Mouse (Mus musculus) gastrocnemius, postnatal 14 days (tissue): ENCODE results near the gene Panx2. TPM values are rescaled to one million over a fixed set of nuclear protein-coding genes. Genes with fewer than 3 reads are reported as not detected.

Source experiments
- DNase-seq: peaks from one replicate; pipeline ENCODE4 v3.0.0; 2021; ENCODE audit warnings: mixed read lengths
- intact Hi-C: fragments of 180-260 bp; cut with DNase I; formaldehyde crosslinking; loops from one replicate; pipeline ENCODE4 v1.15.1; 2025; ENCODE audit warnings: low total_unique reads
- total RNA-seq, 2 experiments: library from RNA; stranded (reverse); gene quantifications; 2 replicates each; pipeline ENCODE4 v1.2.3; 2021

Gene Panx2
- total RNA-seq, 2 experiments from 2014 or later: 0.27 TPM; not detected in 1

DNA sequence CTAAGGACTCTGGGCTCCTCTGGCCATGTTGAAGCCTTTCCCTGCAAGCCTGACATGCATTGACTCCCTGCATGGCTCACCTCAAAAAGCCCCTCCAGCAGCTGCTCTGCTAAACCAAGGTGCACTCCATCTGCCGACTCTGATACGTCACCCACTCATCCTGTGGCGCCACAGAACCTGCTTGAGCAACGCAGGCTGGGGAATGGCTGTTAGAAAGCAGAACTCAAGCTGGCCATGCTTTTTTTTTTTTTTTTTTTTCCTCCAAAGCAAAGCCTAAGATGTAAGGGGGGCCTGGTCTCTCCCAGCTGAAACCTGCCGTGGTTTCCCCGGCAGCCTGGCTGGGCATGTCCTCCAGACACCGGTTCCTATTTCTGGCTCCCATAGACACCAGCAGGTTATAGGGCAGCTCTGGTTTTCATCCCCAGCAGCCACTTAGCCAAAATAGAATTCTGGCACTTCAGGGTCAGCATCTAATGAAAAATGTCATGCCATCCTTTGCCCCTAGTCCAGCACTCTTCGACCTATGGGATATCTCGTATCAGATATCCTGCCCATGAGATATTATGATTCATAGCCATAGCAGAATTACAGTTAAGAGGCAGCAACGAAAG lies 14.6 kb downstream of the Panx2 start:
- DNase-seq: no peak
- intact Hi-C loops: no loop called here

DNA sequence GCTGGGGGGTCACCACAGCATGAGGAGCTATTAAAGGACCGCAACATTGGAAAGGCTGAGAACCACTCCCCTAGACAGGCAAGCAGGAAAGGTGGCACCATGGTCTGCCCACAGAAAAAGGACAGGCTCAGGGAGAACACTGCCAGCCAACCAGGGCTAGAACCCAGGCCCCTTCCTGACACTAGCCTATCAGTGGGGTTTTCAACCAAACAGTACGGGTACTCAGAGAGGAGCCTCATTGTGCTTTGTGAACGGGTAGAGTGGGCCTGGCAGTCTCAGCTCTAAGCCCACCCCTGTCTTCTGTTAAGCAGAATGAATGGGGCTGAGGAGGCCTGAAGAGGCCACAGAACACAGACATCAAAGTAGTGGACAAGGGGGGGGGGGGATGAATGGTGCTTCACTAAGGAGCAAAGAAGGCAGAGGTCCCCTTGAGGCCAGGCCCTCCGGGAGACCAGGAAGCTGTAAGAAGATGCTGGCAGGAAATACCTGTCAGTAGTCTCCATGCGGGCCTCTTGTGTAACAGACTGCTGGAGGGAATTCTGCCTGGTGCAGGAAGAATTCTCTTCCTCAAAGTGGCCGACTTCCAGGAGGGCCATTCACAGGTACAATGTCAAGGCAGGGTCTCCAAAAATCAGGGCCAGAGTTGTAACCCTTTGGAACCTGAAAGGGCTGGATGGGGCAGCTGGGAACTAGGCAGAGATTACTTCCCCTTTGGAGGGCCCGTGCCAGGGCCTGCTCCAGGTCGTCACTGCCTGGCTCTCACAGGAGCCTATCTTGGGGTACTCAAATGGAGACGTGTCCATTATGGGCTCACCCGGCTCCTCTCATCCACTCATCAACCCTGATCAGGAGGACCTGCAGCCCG lies 15.3 kb downstream of the Panx2 start, which contains the start of gene Trabd:
Gene Trabd, plus strand, starts transcription at position 512 of the 865 bp plus-strand sequence.
- DNase-seq: no peak
- intact Hi-C loops: no loop called here

DNA sequence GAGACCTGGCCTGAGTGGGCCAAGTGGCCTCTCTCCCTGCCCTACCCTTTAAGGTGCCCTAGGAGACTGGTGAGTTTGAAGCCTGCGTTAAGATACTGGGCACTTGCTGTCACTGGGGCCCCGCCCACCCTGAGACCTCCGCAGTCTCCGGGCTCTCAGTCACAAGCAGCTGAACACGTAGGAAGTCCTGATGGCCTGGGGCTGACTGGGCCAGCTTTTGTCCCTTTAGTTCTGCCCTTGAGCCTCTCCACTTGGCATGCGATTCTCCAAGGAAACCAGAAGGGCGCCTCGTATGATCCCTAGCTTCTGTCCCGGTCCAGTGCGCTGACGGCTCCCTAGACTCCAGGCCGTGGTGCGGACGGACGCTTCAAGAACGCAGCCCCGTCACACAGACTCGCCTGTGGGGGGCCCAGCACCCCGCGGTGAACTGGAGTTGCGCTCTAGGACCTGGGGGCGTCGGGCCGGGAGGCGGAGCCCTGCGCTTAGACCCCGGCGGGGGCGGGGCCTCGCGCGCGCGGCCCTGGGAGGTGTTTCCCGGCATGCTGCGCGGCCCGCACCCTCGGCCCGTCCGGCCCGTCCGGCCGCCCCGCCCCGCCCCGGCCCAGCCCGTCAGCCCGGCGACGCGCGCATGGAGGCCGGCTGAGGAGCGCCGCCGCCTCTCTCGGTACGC lies 16.1 kb downstream of the Panx2 start:
- DNase-seq: peak; percentile 93
- intact Hi-C loops: no loop called here

DNA sequence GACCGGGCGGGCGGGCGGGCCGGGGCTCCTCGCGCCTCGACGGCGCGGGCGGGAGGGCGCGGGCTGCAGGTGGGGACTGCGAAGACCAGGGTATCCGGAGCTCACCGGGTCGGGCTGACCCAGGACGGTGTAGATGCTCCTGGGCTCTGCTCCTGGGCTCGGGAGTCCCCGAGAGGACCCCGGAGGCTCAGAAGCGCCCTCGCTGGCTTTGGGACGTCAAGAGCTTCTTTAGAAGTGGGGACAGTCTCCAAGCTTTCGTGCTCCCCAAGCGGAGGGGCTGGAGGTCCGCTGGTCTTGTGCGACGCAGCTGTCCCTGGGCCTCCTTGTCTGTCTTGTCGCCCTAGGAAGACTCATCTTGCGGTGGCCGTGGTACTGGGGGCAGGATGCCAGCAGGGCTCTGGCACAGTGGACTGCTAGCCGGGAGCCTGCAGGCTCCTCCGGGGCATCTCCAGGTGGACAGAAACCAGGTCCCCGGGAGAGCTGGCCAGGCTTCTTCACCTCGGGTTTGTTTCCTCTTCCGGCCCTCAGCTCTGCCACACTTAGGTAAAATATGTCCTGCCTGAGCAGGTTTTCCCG lies 16.7 kb downstream of the Panx2 start:
- intact Hi-C loops: no loop called here
- DNase-seq: peak; percentile 69

DNA sequence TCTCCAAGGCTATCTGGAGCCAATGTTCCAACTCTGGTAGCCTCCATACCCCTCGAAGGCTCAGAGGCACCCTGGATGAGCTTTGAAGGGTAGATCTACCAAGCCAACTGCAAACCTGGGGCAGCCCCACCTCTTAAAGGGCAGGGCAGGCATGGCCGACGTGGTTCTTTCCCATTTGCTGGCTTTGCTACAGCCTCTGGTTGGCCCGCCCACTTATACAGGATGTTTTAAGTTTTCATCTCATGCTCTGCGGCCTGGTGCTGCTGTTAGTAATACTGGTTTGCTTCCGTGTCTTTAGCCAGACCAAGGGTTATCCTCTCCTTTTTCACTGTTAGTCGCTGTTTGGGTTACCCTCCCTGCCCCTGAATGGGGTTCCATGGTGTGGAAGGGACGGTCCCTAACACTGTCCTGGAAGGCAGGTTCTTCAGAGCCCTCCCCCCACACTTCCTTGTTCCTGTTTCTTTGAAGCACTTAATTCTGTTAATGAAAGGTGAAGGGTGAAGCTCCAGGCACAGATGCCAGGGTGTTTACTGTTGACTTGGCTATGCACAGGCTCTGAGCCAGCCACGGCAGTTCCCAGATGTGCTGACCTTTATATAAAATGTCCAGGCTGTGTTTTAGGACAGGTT lies 18.8 kb downstream of the Panx2 start:
- no peak for DNase-seq
- intact Hi-C loops: no loop called here

DNA sequence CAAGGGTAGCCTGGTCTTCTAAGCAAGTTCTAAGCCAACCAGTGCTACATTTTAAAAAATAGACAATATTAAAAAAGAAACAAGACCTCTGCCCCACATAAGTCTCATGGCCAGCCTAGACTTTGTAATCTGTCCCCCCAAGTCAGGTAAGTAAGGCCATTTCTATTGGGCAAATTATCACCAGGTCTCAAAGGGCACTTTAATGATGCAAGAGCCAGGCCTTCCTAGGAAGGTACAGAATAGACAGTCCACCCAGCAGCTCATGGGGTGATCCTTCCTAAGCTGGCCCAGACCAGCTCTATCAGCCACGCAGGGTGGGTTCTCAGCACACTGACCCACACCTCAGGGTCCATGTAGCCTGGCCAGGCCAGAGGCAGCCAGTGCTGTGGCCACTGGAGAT lies 24.4 kb downstream of the Panx2 start:
- intact Hi-C loops: no loop called here
- DNase-seq: no peak

DNA sequence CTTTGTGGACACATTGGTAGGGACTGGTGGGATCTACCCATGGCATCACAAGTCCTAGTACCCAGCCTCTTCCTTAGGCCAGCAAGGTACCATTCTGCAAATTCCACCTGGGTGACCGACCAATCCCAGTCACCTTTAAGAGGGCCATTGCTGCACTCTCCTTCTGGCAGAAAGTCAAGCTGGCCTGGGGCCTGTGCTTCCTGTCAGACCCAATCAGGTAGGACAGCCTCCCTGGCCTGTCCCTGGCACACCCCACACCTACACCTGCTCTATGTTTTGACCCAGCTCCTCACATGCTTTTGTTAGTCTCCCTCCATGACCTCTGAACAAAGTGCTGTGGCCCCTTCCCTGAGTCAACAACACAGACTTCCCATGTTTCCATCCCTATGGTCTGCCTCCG lies 25.3 kb downstream of the Panx2 start:
- no peak for DNase-seq
- intact Hi-C loops: no loop called here

DNA sequence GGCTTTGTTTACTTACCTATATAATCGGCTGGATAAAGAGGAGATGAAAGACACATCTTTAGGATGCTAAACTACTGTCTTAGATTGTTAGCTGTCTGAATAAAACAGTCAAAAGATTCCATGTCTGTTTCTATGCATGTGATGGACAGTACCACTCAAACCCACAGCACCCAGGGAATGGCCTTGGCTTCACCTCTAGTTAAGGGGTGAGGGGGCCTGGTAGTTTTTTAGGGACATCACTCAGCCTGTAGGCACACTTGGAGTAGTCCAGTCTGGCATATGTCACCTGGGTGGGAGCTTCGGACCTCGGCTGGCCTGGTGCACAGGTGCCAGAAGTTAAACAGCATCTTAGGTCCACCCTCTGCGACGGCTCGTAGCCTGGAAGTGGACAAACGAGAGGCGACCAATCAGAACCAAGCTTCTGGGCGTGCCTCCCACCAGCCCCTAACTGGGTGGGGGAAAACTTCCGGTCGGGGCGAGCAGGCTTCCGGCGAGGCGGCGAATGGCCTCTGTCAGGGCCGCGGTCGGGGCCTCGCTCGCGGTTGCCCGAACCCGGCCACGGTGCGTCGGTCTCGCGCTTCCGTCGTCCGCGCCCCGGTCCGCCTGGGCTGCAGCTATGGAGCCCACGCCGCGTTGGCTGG lies 29.2 kb downstream of the Panx2 start, which contains the start of gene Selenoo:
Gene Selenoo, plus strand, starts transcription at position 478 of the 641 bp plus-strand sequence.
- DNase-seq: peak; percentile 93
- intact Hi-C loops: no loop called here

DNA sequence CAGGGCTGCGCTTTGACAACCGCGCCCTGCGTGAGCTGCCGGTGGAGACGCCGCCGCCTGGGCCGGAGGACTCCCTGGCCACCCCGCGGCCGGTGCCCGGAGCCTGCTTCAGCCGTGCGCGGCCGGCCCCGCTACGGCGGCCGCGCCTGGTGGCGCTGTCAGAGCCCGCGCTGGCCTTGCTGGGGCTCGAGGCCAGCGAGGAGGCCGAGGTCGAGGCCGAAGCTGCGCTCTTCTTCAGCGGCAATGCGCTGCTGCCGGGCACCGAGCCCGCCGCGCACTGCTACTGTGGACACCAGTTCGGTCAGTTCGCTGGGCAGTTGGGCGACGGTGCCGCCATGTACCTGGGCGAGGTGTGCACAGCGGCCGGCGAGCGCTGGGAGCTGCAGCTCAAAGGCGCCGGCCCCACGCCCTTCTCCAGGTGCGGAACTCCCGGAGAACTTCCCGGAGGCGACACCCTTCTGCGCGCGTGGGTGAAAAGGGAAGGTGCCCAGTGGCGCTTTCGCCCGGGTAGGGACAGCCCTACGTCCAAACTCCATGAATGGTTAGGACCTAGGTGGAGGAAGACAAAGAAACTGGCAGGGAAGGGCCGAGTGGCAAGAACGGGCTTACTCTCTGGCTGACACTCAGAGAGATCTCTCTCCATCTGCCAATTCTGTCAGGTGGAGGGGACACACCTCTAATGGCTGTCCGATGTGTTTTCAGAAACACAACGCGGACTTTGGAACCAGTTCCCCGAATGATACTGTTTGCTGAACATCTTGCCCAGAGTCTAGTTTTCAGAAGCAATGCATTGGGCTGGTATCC lies 29.9 kb downstream of the Panx2 start:
- DNase-seq: peak; percentile 39
- intact Hi-C loops: no loop called here

DNA sequence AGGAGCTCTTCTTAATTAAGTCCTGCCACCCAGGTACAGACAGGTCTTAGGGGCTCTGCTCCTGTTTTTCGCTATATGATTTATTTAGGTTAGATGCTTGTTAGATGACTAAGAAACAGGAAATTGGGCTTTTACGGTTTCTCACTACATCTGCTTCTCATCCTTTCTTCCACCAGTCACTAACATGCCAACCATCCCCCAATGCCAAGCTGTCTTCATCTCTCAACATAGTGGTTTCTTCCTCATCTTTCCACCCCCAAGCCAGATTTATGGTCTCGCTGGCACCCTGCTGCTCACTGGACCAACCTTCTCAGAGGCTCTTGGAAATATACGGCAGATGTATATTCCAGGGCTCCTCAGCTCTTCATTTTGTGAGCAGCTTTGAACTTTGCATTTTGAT lies 31.1 kb downstream of the Panx2 start:
- intact Hi-C loops: no loop called here

DNA sequence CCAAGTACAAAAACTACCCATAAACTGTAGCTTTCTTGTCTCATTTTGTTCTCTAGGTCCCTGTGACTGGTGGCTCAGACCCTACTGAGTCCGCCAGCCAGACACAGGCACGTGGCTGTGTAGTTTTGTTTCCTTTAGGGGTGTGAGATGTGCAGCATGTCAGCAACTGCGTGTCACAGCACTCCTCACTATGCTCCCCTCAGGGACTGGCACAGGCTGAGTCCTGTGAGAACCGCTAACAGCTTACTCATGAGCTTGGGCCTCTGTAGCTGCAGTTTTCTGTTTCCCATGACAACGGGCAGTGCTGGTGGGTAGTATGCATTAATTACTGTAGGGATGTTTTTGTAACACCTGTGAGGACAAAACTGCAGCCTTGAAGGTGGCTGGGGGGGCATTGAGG lies 32.6 kb downstream of the Panx2 start:
- intact Hi-C loops: no loop called here
- no peak for DNase-seq

More for the DNA sequence above, 31.1 kb downstream of the Panx2 start:
- DNase-seq: no peak

DNA sequence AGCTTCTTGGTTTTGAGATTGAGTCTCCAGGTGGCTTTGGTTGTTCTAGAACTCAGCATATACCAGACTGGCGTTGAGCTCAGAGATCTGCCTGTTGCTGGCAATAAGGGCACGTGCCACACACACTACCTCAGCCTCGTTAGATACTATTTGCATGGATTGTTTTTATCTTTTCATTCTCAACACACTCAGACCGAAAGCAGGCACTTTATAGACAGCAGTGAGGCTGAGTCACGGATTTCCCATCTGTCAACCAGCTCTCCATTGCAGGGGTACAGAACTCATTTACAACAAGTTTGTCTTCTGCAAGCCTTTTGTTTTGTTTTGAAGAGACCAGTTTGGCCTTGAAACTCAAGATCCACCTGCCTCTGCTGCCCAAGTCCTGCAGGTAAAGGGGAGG lies 37.9 kb downstream of the Panx2 start:
- DNase-seq: no peak
- intact Hi-C loops: no loop called here

DNA sequence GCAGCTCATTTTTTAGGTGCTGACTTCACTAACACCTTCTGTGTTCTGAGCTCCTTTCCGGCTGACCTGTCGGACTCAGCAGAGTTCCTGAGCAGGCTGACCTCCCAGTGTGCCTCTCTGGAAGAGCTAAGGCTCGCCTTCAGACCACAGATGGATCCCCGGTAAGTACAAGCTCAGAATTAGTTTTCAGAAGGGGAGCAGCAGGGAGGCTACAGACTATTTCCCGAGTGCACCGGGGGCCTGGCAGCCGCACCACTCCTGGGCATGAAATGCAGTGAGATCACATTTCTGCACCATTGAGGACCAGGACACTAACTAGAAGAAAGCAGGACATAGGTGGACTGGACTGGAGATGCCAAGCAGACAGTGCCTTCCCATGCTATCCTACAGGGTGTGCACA lies 39.1 kb downstream of the Panx2 start:
- no peak for DNase-seq
- intact Hi-C loops: no loop called here

DNA sequence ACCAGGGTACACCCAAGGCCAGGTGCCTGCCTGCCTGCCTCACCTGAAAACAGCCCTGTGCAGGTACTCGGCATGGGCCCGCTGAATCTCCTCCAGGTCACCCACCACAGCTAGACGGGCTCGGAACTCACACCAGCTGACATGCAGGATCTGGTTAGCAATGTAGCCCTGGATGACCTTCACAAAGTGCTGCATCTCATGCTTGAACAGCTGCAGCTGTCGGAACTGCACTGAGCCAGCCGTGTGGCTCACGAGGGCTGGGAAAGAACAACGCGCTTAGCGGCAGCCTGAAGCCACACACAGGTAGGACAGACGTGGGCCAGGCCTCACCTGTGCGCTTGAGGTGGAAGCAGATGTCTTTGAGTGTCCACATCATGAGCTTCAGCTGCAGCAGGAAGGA lies 41.3 kb downstream of the Panx2 start:
- peak; percentile 32 for DNase-seq
- intact Hi-C loops: no loop called here

DNA sequence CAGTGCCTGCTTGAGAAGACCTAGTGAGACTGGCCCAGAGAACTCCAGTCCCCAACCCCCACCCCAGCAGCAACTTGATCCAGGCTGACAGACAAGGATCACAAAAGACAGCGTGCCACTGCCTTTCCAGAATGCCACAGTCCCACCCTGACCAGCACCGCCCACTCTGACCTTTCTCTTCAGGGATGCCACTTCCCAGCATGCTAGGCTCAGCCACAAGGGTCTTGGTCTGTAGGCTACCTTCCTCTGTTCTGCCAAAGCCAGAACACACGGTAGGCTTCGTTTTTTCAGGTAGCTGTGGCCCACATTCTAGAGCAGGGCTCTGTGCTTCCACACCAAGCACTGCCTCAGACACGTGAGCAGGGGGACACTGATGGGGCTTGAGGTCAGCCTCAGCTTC lies 43.1 kb downstream of the Panx2 start:
- DNase-seq: no peak
- intact Hi-C loops: no loop called here

DNA sequence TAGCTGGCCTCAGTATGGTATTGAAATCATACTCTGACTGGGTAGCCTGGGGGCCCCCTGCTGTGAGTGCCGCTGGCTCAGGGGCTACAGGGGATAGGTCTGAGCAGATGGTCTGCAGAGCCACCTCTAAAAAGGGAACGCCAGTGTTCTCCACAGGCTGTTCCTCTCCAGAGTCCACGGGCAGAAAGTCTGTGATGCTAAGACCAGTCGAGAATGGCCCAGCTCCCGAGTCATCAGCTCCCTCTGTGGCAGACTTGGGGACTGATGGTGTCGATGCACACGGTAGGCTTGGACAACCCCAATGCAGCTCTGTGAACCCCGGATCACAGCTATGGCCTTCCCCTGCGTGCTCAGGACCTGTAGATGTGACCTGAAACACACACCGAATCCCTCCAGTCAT lies 44.4 kb downstream of the Panx2 start:
- no peak for DNase-seq
- intact Hi-C loops: no loop called here

DNA sequence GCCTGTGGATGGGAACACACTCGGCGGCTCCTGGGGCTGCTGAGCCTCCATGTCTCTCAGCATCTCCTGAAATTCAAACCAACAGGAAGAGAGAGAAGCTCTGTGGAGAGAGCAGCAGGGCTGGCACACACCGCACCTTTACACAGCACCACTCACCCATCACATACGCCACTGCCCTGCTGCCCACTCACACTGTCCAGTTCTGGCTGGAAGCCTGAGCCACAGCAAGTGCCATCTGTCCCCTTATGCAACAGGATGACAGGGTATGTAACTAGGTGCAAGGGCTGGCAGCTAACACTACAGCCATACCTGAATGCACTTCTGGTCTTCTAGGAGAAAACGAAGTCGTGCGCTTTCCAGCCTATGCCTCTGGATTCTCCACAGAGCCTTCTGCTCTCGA lies 44.9 kb downstream of the Panx2 start:
- intact Hi-C loops: no loop called here
- DNase-seq: no peak

DNA sequence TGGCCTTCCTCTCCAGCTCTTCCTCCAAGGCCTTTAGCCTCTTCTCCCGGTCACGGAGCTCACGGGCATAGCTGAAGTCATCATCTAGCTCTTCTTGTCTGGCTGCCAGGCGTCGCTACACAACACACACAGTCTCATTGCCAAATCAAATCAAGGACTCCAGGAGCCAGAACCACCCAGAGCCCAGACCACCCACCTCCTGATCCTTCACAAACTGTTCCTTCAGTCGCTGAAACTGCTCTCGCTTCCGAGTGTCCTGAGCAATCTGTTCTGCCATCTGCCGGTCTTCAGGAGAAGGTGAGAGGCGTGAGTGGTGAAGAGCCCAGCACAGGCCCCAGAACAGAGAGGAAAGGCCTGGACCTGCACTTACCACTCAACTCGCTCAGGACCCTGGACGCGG lies 46.5 kb downstream of the Panx2 start:
- intact Hi-C loops: no loop called here
- DNase-seq: no peak

DNA sequence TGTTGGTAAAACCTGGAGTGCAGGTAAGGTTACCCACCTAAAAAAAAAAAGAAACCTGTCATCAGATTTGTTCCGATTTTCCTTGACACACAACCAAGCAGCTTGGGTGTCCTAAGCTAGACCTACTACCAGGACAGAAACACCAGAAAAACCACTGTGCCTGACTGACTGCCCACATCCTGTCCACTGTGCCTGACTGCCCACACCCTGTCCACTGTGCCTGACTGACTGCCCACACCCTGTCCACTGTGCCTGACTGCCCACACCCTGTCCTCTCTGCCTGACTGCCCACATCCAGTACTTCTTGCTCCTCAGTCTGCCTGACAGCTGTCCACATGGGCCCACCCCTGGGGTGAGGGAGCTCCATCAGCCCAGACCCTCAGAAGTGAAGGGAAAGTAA lies 47.4 kb downstream of the Panx2 start:
- intact Hi-C loops: no loop called here
- DNase-seq: no peak
